Mouse (Mus musculus) T-helper 1 cell (primary cell): ENCODE results near the gene Plxna2.

Source experiments
- in situ Hi-C: fragments of 300-600 bp; cut with MboI, MseI; formaldehyde crosslinking; loops from one replicate; pipeline ENCODE4 v1.15.1; 2025; ENCODE audit warnings: high pct_unique_total_duplicates

Gene Plxna2

DNA sequence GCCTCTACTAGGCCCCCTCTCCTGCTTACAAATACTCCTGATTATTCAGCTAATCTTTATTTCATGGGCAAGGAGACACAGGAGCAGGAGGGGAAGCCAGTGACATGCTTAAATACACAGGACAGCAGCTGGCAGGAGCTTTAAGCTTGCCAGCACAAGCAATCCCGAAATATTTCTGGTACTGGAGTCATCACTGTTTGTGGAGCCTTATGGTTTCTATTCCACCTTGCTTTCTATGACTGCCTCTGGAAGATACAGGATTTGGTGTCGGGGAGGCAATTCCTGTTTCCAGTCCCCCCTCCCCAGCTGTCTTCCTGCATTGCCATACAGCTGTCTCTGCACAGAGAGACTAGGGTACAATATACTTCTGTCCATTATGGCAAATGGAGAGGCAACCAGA, 4.7 kb downstream of the Plxna2 start:
- in situ Hi-C loops, result loop anchor here (10.0 kb wide), 1 partner anchor 182 kb away; no protein-coding TSS in a partner anchor

DNA sequence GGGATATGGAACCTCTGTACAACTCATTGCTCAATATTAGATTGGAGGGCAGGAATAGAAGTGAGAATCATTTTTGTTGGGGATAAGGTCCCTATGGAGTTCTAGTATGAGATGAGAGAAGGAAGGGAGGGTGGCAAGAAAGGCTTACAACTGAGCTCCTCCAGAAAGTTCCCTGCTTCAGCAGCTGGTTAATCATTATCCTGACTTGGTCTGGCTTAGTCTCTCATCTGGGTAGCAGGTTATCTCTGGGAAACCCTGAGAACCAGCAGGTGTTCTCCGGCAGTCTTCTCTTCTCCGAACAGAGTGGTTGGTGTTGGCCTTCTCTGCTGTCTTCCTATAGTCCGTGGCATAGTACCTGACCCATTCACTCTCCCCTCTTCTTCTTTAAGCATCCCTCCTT, 5.6 kb downstream of the Plxna2 start:
- in situ Hi-C loops, result loop anchor here (10.0 kb wide), 1 partner anchor 181 kb away; no protein-coding TSS in a partner anchor

DNA sequence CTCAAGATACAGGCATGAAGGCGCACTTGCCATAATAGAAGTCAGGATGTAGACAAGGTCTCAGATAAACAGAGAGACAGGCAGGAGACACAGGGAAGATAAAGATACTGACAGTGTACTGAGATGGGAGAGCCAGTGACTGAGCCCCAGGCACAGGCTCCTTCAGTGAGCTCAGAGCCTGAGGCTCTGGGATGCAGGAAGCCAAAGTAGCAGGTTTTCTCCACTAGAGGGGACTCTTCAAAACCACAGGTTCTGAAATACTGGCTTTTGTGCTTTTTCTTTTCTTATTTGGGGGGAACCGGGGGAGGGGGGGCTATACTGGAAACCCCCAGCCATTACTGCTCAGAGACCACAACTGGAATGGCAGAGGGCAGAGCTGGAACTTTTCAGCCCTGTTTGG, 6.4 kb downstream of the Plxna2 start:
- in situ Hi-C loops, result loop anchor here (10.0 kb wide), 1 partner anchor 180 kb away; no protein-coding TSS in a partner anchor

DNA sequence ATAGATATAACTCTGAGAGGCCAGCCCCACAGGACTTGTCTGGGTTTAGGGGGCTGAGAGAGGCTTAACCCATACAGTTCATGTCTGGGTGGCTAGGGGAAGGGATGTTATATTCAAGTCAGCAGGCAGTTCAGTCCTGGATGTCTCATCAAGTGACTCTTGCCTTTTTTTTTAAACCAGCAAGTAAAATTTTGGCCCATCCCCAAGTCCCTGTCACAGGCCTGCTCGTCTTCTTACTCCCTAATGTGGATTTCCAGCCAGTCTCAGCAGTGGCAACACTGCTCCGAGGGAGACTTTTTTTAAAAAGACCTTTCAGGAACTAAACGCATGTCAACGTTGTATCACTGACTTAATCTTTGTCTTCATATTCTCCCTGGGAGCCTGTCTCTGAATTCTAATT, 7.0 kb downstream of the Plxna2 start:
- in situ Hi-C loops, result loop anchor here (10.0 kb wide), 1 partner anchor 180 kb away; no protein-coding TSS in a partner anchor

DNA sequence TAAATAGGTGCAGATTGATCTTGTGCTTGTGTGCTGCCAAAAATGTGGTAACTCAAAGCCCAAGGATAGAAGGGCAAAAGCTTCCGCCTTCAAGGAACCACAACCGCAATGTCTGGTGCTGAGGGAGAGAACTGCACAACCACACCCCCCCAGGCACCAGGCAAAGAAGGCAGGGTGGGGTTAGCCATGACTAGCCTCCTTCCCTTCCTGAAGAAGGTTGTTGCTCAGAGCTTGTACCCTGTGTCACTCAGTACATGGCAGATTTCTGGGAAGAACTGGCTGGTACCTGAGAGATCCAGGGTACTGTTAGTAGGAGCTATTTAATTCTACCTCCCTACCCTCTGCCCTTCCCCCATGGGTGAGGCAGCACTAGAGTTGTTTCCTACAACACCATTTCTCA, 8.1 kb downstream of the Plxna2 start:
- in situ Hi-C loops, result loop anchor here (10.0 kb wide), 1 partner anchor 179 kb away; no protein-coding TSS in a partner anchor

DNA sequence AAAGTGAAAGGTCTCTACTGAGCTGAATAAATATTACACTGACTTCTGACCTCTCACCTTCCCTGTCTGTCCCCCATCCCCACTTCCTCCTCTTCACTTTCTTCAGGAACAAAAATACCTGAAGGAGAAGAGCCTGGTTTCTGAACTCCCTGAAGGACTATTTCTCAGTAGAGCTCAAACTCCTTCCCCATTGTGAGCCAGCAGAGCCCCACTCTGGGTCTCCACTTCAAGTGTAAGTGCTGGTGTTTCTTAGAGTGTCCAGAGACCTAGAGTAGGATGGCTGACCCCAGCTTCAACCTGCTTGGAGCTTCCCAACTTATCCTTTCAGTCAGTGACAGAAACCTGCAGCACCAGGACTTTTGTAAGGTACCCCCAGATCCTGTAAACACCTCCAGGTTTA, 9.3 kb downstream of the Plxna2 start:
- in situ Hi-C loops, result loop anchor here (10.0 kb wide), 1 partner anchor 178 kb away; no protein-coding TSS in a partner anchor

DNA sequence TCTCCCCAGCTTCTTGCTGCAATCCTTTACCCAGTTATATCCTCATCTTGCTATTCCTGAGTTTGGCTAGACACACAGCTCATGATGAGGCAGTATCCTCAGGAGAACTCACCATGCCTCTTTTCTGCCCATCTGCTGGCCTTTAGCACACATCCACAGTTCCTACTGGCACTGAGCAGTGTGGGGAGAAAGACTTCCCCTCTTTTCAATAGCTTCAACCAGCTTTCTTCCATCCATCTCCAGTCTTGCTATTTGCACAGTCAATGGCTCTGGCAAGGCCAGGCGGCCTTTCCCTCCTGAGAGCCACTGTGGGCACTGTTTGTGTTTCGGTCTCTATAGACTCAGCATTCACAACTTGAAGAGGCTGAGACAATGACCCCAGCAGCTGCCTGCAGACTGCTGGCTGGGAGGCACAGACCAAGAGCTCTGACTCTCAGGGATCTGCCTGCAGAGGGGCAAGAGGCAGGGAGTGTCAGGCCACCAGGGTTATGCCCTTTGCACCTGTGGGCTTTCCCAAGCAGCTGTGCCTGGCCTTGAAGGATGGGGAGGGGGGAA, 11.2 kb downstream of the Plxna2 start:
- in situ Hi-C loops, result loop anchor here (10.0 kb wide), 1 partner anchor 176 kb away; no protein-coding TSS in a partner anchor

DNA sequence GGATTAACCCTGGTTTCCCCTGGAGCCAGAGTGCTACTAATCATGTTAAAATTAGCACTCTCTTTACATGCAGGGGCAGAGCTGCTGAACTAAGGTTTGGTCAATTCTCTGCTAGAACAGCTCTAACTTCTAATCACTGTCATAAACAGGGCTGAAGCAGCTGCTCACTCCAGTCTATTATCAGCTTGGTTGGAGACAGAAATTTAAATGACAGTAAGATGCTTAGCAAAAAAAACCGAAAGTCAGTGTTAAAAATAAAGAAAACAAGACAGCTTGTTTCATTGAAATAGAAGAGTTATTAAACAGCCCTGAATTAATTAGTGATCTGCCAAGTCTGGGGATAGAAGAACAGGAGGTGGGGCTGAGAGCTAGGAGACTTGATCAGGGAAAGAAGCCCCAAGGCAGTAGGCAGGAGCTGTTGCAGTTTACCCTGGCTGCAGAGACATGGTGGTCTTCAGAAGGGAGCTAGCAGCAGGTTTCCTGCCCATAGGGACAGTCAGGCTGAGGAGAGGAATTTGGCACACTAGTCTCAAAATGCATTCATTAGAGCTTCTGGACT, 12.6 kb downstream of the Plxna2 start:
- in situ Hi-C loops, result no loop called here

DNA sequence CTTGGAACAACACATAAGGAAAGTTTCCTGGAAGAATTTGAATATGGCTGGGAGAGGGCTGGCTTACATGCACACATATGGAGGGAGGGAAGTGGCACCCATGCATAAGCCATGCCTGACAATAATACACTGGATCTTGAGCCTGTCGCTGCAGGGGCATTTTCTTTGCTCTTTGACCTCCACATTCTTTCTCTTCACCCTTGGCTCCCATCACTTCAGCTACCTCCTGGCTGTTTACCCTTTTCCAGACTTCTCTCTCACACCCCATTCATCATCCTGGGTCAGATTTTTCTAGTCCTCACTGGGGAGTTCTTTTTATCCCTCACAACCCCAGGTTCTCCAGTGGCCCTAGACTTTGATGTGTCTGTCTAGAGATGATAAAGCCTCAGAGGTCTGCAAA, 13.6 kb downstream of the Plxna2 start:
- in situ Hi-C loops, result no loop called here

DNA sequence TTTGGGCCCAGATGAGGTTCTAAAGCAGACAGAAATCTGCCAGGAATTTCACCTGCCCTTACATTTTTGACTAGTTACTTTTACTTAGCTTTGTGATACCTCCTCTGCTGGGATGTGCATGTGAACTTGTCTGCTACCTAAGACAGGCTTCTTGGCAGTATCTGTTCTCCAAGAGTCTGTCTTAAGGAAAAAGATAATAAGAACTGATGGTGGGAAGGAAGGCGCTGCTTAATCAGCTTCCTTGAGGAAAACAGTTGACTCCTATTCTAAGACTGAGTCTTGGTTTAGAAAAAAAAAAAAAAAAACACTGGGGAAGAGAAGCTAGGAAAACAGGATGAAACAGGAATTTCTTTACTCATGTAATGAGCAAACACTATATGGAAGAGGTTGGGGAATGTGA, 14.0 kb downstream of the Plxna2 start:
- in situ Hi-C loops, result no loop called here

DNA sequence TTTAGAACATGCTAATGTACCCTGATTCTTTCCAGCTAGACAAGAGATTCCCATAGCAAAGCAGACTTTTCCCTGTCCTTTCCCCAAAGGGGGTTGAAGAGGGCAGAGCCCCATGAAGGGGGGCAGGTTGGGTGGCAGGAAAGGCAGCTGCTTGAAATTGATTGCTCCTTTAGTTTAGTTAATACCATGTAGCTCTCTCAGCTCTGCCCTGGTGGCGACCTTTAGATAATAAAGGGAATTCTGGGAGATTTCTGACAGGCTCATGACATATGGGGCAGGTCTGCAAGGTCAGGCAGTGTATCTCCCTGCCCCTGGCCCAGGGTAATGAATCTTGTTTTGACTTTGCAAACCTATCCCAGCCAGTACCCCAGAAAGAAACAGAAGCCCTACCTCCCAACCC, 17.4 kb downstream of the Plxna2 start:
- in situ Hi-C loops, result no loop called here

DNA sequence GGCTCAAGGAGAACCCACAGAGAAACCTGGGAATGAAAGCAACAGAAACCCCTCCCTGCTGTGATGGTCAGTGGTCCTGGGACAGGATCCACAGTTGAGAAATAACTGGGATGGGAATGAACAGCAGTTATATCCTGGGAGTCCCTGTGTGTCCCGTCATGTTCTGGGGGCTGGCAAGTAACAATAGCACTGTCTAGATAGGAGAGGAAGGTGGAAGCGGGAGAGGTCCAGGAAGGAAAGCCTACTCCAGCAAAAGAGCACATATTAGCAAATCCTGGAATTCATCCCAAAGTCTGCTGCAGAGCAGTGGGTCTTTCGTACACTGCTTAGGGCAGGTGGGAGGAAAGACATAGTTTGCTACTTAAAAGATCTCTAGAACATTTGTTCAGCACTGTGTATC, 17.9 kb downstream of the Plxna2 start:
- in situ Hi-C loops, result no loop called here

DNA sequence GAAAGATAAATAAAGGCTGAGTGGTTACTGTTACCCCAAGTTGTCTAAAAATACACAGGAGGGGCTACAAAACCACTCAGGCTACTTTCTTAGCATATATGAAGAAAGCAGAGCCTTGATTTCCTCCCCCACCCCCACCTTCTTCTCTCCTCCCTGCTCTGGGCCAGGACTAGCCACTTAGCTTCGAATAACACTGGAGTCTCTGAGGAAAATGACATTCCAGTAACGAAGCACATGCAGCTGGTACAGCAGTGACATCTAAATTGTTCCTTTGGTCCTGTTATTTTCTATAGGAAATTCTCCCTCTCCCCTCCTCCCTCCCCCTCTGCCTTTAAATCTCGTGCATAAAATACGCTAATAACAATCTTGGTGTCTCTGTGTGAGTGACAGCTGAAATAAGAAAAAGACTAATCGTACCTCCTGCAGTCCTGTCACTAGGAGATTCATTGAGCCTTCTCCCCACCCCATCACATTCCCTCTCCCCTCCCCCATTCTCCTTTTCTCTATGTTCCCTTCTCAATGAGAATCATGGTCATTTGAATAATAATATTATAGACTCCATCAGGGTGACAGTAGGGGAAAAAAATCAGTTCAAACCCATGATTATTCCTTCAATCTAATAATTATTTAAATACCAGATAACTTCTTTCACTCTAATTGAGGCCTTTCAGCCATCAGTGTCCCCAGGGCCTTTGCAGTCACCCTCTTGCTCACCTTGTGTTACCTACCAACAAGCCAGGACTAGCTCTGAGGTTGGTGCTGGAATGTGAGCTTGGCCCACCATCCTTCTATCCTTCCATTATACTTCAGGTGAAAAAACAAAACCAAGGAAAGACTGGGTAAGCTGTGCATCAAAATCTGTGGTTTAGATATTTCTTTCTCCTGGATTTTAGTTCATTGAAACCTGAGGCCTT, 19.6 kb downstream of the Plxna2 start:
- in situ Hi-C loops, result no loop called here

DNA sequence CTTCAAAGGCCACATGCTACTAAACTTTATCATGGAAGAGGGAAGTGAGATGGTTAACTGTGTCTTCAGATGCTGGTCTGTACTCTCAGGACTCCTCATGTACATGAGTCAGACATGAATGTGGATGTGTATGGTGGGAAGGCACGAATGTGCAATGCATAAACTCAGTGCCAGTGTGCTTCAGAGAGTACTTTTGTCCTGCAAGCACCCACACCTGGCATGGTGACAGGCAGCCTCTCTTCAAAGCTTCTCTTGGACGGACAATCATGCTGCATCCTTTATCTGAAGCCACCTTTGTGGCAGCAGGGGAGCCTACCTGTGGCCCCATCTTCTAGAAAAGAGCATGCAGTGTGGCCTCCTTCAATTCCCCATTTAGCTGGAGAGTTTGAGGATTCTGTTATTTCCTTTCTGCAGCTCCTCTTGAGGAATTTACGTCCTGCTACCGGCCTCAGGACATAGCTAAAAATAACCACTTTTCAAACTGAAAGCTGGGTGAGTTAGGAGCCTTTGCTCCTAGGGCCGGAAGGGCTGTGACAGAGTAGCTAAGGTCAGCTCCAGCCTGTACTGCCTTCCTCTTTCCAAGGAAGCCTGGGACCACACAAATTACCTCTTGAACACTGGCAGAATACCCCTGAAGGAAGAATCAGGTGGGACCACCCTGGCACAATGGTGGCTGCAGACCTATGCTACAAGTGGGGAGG, 23.7 kb downstream of the Plxna2 start:
- in situ Hi-C loops, result no loop called here

DNA sequence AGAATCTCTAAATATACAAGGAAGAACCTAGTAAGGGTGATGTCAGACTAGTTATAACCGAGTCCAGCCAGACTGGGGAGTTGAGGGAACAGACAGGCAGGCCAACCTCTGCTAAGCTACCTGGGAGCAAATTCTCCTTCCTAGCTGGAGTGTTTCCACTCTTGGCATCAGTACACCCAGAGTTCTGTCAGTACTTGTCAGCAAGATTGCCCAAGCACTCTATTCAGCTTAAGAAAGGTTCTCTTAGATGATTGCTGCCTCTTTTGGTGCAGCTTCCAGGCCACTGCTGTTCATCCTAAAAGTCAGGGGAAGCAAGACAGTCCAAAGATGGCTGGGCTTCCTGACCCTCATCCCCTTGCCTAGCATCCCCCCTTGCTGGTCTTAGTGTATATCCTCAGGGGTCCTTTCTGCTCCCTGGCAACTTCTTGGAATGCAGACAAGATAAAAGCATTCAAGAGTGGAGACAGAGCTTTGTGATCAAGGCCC, 24.3 kb downstream of the Plxna2 start:
- in situ Hi-C loops, result no loop called here

DNA sequence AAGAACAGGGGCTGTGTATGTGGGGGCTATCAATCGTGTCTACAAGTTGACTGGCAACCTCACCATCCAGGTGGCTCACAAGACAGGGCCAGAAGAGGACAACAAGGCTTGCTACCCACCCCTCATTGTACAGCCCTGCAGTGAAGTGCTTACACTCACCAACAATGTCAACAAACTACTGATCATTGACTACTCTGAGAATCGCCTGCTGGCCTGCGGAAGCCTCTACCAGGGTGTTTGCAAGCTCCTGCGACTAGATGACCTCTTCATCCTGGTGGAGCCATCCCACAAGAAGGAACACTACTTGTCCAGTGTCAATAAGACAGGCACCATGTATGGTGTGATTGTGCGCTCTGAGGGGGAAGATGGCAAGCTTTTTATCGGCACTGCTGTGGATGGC, 25.9 kb downstream of the Plxna2 start:
- in situ Hi-C loops, result no loop called here

DNA sequence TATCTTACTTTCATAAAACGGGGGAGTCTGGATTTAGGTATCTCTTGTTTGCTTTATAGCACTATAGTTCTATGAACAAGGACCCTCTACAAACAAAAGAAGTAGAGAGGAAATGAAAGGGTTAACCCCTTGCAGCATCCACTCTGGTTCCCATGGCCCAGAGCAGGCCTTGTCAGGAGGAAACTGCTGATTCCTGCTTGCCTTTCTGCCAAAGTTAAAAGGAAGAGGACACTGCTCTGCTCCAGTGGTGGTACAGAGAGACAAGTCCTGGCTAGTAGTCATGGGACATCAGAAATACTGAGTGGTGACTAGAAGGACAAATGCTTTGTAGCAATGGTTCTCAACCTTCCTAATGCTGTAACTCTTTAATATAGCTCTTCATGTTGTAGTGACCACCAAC, 27.9 kb downstream of the Plxna2 start:
- in situ Hi-C loops, result no loop called here

DNA sequence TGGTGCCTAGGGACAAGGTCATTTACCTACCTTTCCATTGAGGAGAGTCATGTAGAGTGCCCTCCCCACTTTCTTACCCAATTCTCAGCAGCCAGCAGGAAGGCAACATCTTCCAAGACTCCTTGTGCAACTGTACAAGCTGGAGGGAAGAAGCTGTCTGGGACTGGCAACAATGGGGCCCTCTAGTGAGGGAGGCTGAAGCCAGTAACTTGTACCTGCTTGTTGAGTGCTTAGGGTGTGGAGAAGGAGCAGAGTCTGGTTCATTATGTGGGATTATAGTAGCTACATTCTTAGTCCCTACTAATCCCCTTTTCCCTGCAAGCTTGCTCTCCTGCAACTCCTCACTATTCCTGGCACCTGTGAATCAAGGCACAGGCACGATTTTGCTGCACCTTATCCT, 32.1 kb downstream of the Plxna2 start:
- in situ Hi-C loops, result no loop called here

DNA sequence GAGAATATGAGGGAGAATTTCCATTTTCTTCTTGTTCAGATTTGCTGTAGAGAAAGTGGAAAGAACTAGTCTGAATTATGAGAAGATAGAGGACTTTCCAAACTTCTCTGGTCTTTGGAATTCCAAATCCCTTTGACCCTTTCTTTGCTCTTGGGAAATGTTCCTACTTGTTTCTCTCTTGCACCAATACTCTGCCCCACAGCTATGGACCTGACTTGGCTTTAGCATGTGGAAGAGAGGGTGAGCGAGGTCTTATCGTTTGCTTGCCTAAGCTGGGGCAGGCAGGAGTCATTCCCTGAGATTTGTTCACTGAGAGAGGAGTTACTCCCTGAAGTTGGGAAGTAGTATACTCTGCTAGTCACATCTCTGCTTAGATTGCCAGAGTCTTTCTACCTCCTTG, 32.5 kb downstream of the Plxna2 start:
- in situ Hi-C loops, result no loop called here

DNA sequence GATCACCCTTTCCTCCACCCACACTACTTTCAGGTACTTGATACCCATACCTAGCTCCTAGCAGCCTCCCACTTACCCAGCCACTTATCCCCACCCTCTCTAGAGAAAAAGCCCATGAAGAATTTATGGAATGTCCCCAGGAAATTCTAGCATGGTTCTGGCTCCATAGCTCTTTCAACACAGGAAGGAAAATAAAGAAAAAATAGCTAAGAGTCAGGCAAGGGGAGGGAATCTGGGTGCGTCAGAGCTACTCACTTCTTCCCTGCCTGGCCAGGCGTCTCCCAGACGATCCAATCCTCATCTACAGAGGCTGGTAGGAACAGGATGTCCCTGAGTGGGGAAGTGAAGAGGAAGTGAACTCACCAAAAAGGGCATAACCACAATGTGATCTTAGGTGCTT, 34.0 kb downstream of the Plxna2 start:
- in situ Hi-C loops, result no loop called here

DNA sequence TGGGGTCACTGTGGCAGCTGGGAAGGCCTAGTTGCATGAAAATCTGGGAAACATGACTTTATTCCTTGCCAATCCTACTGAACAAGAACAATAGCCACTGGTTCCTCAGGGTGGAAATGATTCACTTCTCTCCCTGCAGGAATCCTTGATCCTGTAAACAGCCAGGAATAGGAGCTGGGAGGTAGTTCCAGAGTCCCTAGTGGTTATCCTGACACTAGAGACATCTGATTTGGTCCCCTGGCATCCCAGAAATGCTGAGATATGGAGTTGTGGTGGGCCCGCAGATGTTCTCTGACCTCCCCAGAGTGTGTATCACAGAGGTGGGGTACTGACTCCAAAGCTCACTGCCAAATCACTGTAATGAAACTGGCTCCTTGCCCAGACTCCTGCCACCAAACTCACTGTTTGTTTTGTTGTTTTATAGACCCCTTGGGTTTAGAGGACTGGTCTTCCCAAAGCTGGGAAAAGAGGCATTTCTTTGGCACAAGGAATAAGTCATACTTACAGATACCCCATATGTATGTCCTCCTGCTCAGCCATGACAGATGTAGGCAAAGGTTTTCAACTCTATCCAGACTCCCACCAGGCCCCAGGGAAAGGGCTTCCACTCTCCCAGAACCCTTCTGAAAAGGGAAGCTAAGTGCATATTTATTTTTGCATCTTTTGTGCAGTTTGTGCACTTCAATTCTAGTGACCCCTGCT, 40.6 kb downstream of the Plxna2 start:
- in situ Hi-C loops, result no loop called here
